Mouse (Mus musculus): ENCODE measurements around the gene Cxcr3. TPM values are rescaled to one million over a fixed set of nuclear protein-coding genes. Genes with fewer than 3 reads are reported as not detected.

Cxcr3 gene
- polyA plus RNA-seq, 1 experiment: not detected

DNA sequence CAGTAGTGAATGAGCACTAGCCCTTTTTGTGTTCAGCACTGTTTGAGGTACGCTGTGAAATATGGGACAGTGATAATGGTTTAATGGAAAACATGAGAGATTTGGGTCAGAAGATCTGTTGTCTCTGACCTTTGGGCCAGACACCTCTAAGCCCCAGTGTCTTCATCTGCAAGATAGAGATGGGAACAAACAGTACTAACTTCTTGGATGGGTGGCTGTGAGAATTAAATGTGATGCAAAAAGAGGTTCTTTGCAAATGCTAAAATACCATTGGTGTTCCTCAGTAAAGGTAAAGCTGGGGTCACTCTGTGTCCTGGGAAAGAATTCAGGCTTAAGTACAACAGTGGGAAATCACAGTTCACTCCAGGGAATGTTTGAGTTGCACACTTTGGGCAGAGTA lies 13.7 kb downstream of the Cxcr3 start:
- Histone ChIP-seq H3K4me3 (ENCODE audit: insufficient read depth, low read depth, low read length) (no peak overlapping the region), H3K4me1 (ENCODE audit: control insufficient read depth, insufficient read depth, insufficient read length, low read length) (no peaks in the 10 kb centered on the region), H3K27ac (replicated peaks; ENCODE audit: low read depth, low read length) (no peak overlapping the region)

GRCm38 (mm10) chrX:101705111-101705510 lies 29.0 kb downstream of the Cxcr3 start:
- no peaks in the 10 kb centered on the region for H3K4me1 ChIP-seq (ENCODE audit: control insufficient read depth, insufficient read depth, insufficient read length, low read length)
- no peak overlapping the region for H3K4me3 ChIP-seq (ENCODE audit: insufficient read depth, low read depth, low read length)
- H3K27ac ChIP-seq (replicated peaks; ENCODE audit: low read depth, low read length): no peak overlapping the region

DNA sequence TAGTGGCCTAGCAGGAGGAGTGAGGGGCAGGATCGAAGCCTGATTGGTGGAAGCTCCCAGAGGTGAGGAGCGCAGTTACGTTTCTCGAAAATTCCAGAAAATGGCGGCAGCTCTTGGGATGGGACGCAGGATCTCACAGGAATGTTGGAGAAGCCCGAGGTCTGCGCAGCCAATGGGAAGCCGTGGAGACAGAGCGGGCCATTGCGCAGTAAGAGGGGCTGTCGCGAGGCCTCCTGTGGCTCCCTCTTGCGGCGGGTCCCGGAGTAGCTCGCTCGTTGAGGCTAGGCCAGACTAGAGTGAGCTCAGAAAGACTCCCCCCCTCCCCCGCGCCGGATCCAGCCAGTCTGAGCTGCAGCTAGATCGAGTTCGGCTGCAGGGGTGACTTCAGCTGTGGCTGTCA lies 35.8 kb downstream of the Cxcr3 start:
- no peak overlapping the region for H3K4me3 ChIP-seq (ENCODE audit: insufficient read depth, low read depth, low read length)
- no peak overlapping the region for H3K27ac ChIP-seq (replicated peaks; ENCODE audit: low read depth, low read length)
- H3K4me1 ChIP-seq (ENCODE audit: control insufficient read depth, insufficient read depth, insufficient read length, low read length): no peaks in the 10 kb centered on the region

- Histone ChIP-seq H3K4me3 (ENCODE audit: insufficient read depth, low read depth, low read length) (no peak overlapping the region), H3K4me1 (ENCODE audit: control insufficient read depth, insufficient read depth, insufficient read length, low read length) (no peaks in the 10 kb centered on the region)
These were observed 36.5 kb downstream of the Cxcr3 start for GRCm38 (mm10) chrX:101697537-101697936.

DNA sequence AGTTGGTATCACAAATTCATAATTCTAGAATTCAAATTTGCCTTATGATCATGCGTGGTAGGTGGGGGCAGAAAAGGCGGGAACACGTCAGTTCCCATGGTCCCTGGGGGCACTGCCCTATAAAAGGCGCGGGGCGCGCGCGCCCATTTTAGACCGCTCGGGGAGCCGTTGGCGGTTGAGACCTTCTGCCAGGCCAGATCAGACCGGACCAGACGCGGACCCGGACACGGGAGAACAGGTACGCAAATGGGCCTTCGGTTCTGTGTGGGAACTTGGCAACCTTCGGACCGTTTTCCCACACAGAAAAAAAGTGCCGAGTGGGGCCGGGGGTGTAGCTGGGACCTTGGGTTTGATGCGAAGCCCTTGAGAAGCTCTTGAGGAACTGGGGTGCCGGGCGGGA lies 38.4 kb downstream of the Cxcr3 start:
- no peak overlapping the region for H3K4me3 ChIP-seq (ENCODE audit: insufficient read depth, low read depth, low read length)
- no peaks in the 10 kb centered on the region for H3K4me1 ChIP-seq (ENCODE audit: control insufficient read depth, insufficient read depth, insufficient read length, low read length)
- H3K27ac ChIP-seq (replicated peaks; ENCODE audit: low read depth, low read length): no peak overlapping the region

More at GRCm38 (mm10) chrX:101697537-101697936, 36.5 kb downstream of the Cxcr3 start:
- no peak overlapping the region for H3K27ac ChIP-seq (replicated peaks; ENCODE audit: low read depth, low read length)

Other genes with a start within 250 kb of the Cxcr3 start
- 10.3 and 15.2 TPM in 2 replicates for gene Taf1, start 201.5 kb downstream of the Cxcr3 start, polyA plus RNA-seq (2012; ENCODE audit: insufficient read depth, insufficient read length, missing spikeins)
- gene Ogt, start 94.2 kb downstream of the Cxcr3 start, polyA plus RNA-seq (2012; ENCODE audit: insufficient read depth, insufficient read length, missing spikeins): 41.8 and 49.2 TPM in 2 replicates
- gene Gm4779, start 60.2 kb upstream of the Cxcr3 start, polyA plus RNA-seq (2012; ENCODE audit: insufficient read depth, insufficient read length, missing spikeins): not detected in 2 replicates
- not detected in 2 replicates for gene 8030474K03Rik, start 60.4 kb upstream of the Cxcr3 start, polyA plus RNA-seq (2012; ENCODE audit: insufficient read depth, insufficient read length, missing spikeins)
- gene Nhsl2, start 115.1 kb upstream of the Cxcr3 start, polyA plus RNA-seq (2012; ENCODE audit: insufficient read depth, insufficient read length, missing spikeins): 2.6 and 4.6 TPM in 2 replicates